Mouse (Mus musculus) layer of hippocampus, adult 6 months (tissue): ENCODE measurements around the gene Olfr1381. TPM values are rescaled to one million over a fixed set of nuclear protein-coding genes. Genes with fewer than 3 reads are reported as not detected.

ENCODE experiments used
- long read RNA-seq, 2 experiments: library from polyadenylated mRNA; unstranded; transcript quantifications; one replicate each; pipeline ENCODE4 v2.0.0; 2019 to 2020
- polyA plus RNA-seq: library from polyadenylated mRNA; unstranded; fragments of <200 nt; fragmentation: Nextera tagmentation; gene quantifications from 2 replicates; pipeline ENCODE4 v1.2.3, GENCODE M21; 2021

Gene Olfr1381
- polyA plus RNA-seq: not detected in 2 replicates
- long read RNA-seq, experiment 1: 0 reads
- long read RNA-seq, experiment 2: 0 reads

DNA sequence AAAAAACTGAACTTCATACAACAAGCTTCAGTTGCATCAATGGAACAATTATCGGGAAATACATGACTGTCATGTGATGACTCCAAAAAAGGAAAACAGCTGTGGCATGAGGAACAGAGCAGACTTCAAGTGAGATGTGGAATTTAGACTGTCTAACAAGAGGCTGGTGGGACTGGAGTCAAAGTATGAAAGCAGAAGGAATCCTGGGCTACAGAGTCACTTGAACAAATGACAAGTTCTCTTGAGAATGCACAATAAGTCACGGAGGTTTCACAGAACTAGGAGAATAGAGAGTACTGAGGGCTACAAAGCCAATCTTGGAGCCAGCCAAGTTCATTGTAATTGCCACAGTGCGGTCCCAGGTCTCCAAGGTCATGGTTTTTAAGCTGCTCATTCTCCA is at the start of gene Olfr1381:
Olfr1381 (plus strand) TSS at position 301 of the 400 bp plus-strand sequence.

DNA sequence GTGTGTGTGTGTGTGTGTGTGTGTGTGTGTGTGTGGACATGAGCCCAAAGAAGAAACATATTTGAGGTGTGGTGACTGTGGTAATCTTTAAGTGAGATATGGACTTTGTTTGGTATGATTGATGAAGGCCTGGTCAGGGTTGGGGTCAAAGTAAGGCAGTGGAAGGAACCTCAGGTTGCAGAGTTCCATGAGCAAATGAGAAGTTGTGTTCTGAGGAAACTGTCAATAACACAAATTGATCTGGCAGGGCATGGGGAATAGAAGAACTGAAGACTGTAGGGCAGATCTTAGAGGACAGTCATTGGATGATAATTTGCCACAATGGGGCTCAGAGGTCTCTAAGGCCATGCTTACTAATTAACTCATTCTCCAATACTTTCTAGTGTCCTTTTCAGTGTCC is 23.9 kb upstream of the Olfr1381 start, which contains the start of gene Olfr1383:
Olfr1383 (plus strand) TSS at position 301 of the 400 bp plus-strand sequence.

GRCm38 (mm10) chr11:49527947-49528346 is 15.3 kb upstream of the Olfr1381 start, which contains the start of gene Olfr1382:
Gene Olfr1382, plus strand, starts transcription at chr11:49528247.

DNA sequence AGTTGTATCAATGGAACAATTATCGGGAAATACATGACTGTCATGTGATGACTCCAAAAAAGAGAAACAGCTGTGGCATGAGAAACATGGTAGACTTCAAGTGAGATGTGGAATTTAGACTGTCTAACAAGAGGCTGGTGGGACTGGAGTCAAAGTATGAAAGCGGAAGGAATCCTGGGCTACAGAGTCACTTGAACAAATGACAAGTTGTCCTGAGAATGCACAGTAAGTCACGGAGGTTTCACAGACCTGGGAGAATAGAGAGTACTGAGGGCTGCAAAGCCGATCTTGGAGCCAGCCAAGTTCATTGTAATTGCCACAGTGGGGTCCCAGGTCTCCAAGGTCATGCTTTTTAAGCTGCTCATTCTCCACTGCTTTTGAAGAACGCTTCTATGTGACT is 13.3 kb downstream of the Olfr1381 start, which contains the start of gene Olfr1380:
Olfr1380 (plus strand) TSS at position 301 of the 400 bp plus-strand sequence.

Other genes with a start within 250 kb of the Olfr1381 start
- gene Olfr10, start 238.7 kb upstream of the Olfr1381 start, polyA plus RNA-seq: not detected in 2 replicates
- not detected in 2 replicates for gene Olfr1391, start 220.7 kb upstream of the Olfr1381 start, polyA plus RNA-seq
- not detected in 2 replicates for gene Olfr1390, start 208.3 kb upstream of the Olfr1381 start, polyA plus RNA-seq
- not detected in 2 replicates for gene Olfr1389, start 120.4 kb upstream of the Olfr1381 start, polyA plus RNA-seq
- gene Olfr1388, start 106.8 kb upstream of the Olfr1381 start, polyA plus RNA-seq: not detected in 2 replicates
- not detected in 2 replicates for gene Olfr1387, start 88.1 kb upstream of the Olfr1381 start, polyA plus RNA-seq
- not detected in 2 replicates for gene Olfr1386, start 78.4 kb upstream of the Olfr1381 start, polyA plus RNA-seq
- not detected in 2 replicates for gene Olfr1385, start 54.4 kb upstream of the Olfr1381 start, polyA plus RNA-seq
- gene Olfr1384, start 36.7 kb upstream of the Olfr1381 start, polyA plus RNA-seq: not detected in 2 replicates
- not detected in 2 replicates for gene Olfr1383, start 23.8 kb upstream of the Olfr1381 start, polyA plus RNA-seq
- not detected in 2 replicates for gene Olfr1382, start 15.2 kb upstream of the Olfr1381 start, polyA plus RNA-seq
- not detected in 2 replicates for gene Olfr1380, start 13.4 kb downstream of the Olfr1381 start, polyA plus RNA-seq
- 0.44 and 0.77 TPM in 2 replicates for gene Flt4, start 65.8 kb downstream of the Olfr1381 start, polyA plus RNA-seq
- 0.36 and 1.7 TPM in 2 replicates for gene Scgb3a1, start 120.2 kb downstream of the Olfr1381 start, polyA plus RNA-seq
- gene Cnot6, start 169.3 kb downstream of the Olfr1381 start, polyA plus RNA-seq: 3.7 and 3.8 TPM in 2 replicates